Mouse (Mus musculus) hindbrain, embryonic 10.5 days (tissue): ENCODE data around the gene Ssc5d. TPM values are rescaled to one million over a fixed set of nuclear protein-coding genes. Genes with fewer than 3 reads are reported as not detected.
A peak's percentile ranks its signal among the peaks of the same experiment; 100 is the strongest.

Source experiments
- DNase-seq: peaks from one replicate; pipeline ENCODE4 v3.0.0-alpha.2; 2017; ENCODE audit warnings: low spot score
- H3K27ac ChIP-seq: fragments of 300-500 bp; sonication (generic); 2 replicates; pipeline ENCODE4 v1.5.1; 2016; ENCODE audit warnings: mild to moderate bottlenecking, moderate library complexity
- H3K27me3 ChIP-seq: fragments of 300-500 bp; sonication (generic); 2 replicates; pipeline ENCODE4 v1.6.1; 2016; ENCODE audit warnings: mild to moderate bottlenecking; ENCODE audit not compliant: poor library complexity, insufficient read depth, severe bottlenecking
- H3K36me3 ChIP-seq: fragments of 300-500 bp; sonication (generic); 2 replicates; pipeline ENCODE4 v1.6.1; 2016; ENCODE audit warnings: mild to moderate bottlenecking, moderate library complexity
- H3K4me1 ChIP-seq: fragments of 300-500 bp; sonication (generic); replicated peaks from 2 replicates; pipeline ENCODE4 v1.6.1; 2016; ENCODE audit warnings: mild to moderate bottlenecking
- H3K4me3 ChIP-seq: fragments of 300-500 bp; sonication (generic); 2 replicates; pipeline ENCODE4 v1.5.1; 2016; ENCODE audit warnings: mild to moderate bottlenecking, moderate library complexity
- H3K9me3 ChIP-seq: fragments of 300-500 bp; sonication (generic); 2 replicates; pipeline ENCODE4 v1.6.1; 2016; ENCODE audit warnings: mild to moderate bottlenecking, moderate library complexity
- WGBS: fragments of 180-500 bp; shearing (Covaris S2); methylation state at CpG from one replicate; pipeline ENCODE4 v1.1.7; 2016; 5-methylcytosine and 5-hydroxymethylcytosine counted together
- polyA plus RNA-seq: library from polyadenylated mRNA; unstranded; fragments of >200 nt; fragmentation: Nextera tagmentation; extraction: Ambion mirVana; gene quantifications from 2 replicates; pipeline ENCODE4 v1.2.1, GENCODE M21; 2016

The Ssc5d gene
- polyA plus RNA-seq, 1 experiment from 2014 or later, result 1.7 TPM

DNA sequence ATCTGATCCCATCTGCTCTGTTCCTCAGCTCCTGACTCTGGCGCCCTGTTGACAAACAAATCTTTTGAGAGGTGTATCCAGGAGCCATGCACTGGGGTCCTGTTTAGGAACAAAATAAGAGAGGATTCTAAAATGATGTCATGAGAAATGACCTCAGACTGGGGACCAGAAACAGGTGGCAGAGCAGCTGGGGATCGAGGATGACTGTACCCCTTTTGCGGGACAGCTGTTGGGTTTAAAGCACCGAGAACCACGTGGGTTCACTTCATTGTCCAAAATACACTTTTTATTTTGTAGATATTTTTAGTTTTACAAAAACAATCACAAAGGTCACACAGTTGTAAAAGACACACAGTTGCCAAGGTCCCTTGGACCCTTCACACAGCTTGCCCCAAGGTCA is 39.4 kb downstream of the Ssc5d start:
- 85% methylated on average over 5 of the region's 5 CpGs for WGBS
- no peak for DNase-seq
- Histone ChIP-seq H3K27me3 (no peaks in the 10 kb centered on the region), H3K36me3 (no peaks in the 10 kb centered on the region), H3K27ac (no peak overlapping the region), H3K9me3 (0 out of 2 replicates have a peak, but pooled peaks cover 4% of the 10 kb centered on the region), H3K4me1 (0 out of 2 replicates have a peak, but pooled peaks cover 7% of the 10 kb centered on the region), H3K4me3 (no peak overlapping the region)

DNA sequence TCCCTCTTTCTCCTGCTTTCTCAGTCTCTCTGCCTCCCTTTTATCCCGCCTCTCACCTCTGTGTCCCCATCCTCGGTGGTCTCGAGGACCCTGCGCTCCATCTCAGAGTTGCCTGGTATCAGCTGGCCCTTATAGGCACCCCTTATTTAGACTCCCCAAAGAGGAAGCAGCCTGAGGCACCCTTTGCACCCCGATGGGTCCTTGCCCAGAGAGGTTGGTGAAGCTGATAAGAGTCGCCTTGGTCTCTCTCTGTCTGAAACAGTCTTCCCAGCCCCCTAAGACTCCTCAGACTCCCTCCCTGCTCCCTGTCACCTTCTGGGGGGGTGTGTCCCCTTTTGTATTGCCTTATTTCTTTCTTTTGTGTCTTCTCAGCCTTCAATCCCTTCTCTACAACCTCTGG is 45.5 kb downstream of the Ssc5d start, which contains the start of gene Sbk3:
Sbk3 (minus strand) TSS at position 101 of the 400 bp plus-strand sequence.
- Histone ChIP-seq H3K27me3 (no peaks in the 10 kb centered on the region), H3K27ac (no peak within 1 kb of the TSS; the same call in 1 of the 2 replicates), H3K9me3 (0 out of 2 replicates have a peak, but pooled peaks cover 4% of the 10 kb centered on the region), H3K4me3 (no peak within 1 kb of the TSS), H3K36me3 (no peaks in the 10 kb centered on the region), H3K4me1 (no peaks in the 10 kb centered on the region; the same call in 1 of the 2 replicates)
- WGBS, result 49% methylated on average over 6 of the region's 6 CpGs
- no peak for DNase-seq

DNA sequence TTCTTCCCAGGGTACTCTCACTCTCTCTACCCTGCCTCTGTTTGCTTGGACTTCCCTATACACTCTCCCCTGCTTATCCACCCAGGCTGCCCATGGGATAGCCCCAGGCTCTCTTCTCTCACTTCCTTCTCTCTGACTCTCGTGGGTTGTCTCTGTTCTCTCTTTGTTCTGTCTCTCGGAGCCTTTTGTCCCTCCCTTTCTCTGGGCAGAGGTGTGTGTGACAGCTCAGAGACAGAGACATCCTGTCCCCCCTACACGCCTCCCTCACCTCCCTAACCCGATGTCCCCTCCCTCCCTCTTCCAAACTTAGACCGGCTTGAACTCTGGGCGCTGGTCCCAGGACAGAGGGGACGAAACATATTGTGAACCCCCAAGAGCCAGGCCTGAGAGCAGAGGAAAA is 46.1 kb downstream of the Ssc5d start:
- H3K9me3 ChIP-seq, result 0 out of 2 replicates have a peak, but pooled peaks cover 5% of the 10 kb centered on the region
- DNase-seq, result no peak
- H3K27ac ChIP-seq, result no peak overlapping the region
- WGBS, result 30% methylated on average over 7 of the region's 7 CpGs
- no peaks in the 10 kb centered on the region for H3K36me3 ChIP-seq
- no peak overlapping the region for H3K4me3 ChIP-seq
- no peaks in the 10 kb centered on the region; the same call in 1 of the 2 replicates for H3K4me1 ChIP-seq
- H3K27me3 ChIP-seq, result no peaks in the 10 kb centered on the region

DNA sequence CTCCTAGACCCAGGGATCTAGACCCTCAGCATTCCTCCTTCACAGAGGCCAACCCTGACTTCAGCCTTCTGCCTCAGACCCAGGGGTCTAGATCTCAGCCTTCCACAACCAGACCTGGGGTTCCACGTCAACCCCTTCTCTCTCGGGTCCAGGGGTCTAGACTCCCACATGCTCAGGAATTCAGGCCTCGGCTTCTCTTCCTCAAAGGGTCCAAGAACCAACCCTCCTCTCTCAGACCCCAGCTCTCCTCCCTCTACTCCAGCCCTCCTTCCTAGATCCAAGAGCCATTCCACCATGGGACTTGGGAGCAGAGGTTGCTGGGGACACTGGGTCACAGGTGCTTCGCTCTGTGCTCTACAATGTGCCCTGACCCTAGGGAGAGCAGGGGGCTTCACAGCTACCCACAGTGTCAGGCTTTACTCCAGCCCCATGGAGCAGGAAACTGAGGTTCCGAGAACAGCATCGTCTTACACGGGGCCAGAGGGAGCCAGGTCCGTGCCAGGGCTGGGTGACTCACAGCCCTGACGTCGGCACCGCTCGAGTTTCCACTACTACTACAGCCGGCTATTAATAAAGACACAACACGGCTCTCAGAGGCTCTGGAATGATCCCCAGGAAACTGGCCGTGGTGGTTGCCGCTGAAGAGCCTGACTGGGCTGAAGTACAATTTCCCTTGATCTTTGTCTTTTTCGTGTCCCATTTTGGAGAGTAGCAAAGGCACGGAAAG is 46.9 kb downstream of the Ssc5d start:
- no peaks in the 10 kb centered on the region; the same call in 1 of the 2 replicates for H3K4me1 ChIP-seq
- H3K36me3 ChIP-seq, result no peaks in the 10 kb centered on the region
- no peak for DNase-seq
- H3K27me3 ChIP-seq, result no peaks in the 10 kb centered on the region
- H3K27ac ChIP-seq, result no peak overlapping the region
- WGBS, result 83% methylated on average over 18 of the region's 18 CpGs
- H3K9me3 ChIP-seq, result peaks cover 7% of the 10 kb centered on the region; the same call in 1 of the 2 replicates
- H3K4me3 ChIP-seq, result no peak overlapping the region

DNA sequence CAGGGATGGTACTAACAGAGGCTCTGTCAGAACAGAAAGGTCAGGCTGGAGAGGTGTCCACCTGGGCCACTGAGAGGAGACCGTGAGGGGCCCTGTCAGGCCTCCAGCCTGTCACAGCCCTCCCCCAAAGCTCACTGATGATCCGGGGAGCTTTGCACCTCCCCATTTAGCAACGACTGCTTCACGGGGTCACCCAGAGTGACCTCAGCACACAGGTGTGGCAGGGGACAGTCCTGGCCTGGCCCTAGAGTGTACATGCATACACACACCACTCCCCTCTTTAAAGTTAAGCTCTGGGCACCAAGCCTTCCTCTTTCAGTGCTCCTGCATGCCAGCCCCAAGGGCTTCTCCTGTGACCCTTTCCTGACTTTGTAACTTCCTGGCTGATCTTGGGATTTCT is 49.9 kb downstream of the Ssc5d start:
- Histone ChIP-seq H3K4me3 (no peak overlapping the region), H3K27ac (no peak overlapping the region), H3K9me3 (peaks cover 3% of the 10 kb centered on the region; the same call in 1 of the 2 replicates), H3K4me1 (no peaks in the 10 kb centered on the region; the same call in 1 of the 2 replicates), H3K36me3 (no peaks in the 10 kb centered on the region), H3K27me3 (no peaks in the 10 kb centered on the region)
- no peak for DNase-seq
- 64% methylated on average over 4 of the region's 4 CpGs for WGBS

DNA sequence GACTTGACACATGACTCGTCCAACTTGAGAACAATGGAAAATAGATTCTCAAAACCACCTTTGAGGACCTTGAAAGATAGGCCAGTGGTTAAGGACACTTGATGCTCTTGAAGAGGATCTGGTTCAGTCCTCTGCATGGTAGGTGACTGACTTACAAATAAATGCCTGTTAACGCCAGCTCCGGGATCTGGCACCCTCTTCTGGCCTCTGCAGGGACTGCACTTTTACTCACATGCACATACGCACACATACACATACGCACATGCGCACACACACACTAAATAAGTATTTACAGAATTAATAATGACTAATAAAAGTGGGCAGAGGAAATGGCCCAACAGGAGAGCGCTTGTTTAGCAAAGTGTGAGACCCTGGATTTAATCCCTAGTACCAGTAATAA is 51.2 kb downstream of the Ssc5d start:
- no peak overlapping the region for H3K4me3 ChIP-seq
- H3K4me1 ChIP-seq, result no peaks in the 10 kb centered on the region
- H3K27ac ChIP-seq, result no peak overlapping the region
- 89% methylated on average over 7 of the region's 7 CpGs for WGBS
- no peaks in the 10 kb centered on the region for H3K36me3 ChIP-seq
- no peak for DNase-seq
- H3K27me3 ChIP-seq, result no peaks in the 10 kb centered on the region
- H3K9me3 ChIP-seq, result peaks cover 3% of the 10 kb centered on the region; the same call in 1 of the 2 replicates

DNA sequence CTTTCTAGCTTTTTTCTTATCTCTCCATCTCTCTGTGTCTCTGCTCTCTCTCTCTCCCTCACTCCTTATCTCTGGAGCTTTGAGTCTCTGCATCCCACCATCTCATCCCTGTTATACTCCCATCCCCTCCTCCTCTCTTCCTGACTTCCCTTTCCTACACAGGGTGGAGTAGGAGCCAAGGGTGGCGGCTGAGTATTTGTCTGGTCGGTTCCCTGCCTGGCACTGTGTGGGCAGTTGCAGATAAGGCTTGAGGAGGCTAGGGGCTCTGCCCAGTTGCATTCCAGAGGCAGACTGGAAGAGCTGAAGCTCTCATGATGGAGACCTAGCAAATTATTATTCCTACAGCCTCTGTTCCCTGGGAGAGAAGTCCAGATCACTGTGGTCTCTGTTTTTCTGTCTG is 62.7 kb downstream of the Ssc5d start:
- Histone ChIP-seq H3K36me3 (peaks cover 28% of the 10 kb centered on the region), H3K27ac (no peak overlapping the region), H3K27me3 (peaks cover 14% of the 10 kb centered on the region), H3K4me3 (no peak overlapping the region), H3K9me3 (peaks cover 14% of the 10 kb centered on the region; the same call in 1 of the 2 replicates), H3K4me1 (peaks cover under 1% of the 10 kb centered on the region)
- no peak for DNase-seq
- WGBS, result 63% methylated on average over 2 of the region's 2 CpGs

DNA sequence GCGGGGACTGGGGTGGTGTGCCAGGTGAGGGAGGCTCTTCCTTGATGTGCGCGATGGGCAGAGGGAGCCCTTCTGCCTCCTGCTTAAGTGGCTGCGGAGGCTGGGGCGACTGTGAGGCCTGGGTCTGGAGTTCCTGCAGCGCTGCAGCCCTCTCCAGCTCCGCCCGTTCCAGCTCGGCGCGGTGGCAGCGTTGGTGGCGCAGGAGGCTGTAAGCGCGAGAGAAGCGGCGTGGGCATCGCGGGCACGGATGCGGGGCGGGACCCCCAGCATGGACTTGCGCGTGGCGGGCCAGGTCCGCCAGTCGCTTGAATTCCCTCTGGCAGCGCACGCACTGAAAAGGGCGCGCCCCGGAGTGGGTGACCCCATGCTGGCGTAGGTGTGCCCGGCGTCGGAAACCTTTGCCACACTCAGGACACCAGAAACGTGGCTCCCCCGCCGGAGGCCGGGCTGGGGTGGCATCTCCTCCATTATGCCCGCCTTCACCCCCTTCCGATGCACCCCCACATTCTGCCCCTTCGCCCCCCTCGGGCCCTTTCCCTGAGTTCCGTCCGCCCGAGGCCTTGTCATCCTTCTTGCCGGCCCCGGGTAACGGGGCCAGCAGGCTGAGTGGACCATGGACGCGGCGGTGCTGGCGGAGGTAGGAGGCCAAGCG is 67.9 kb downstream of the Ssc5d start:
- Histone ChIP-seq H3K27ac (no peak overlapping the region), H3K4me3 (peak overlapping the region; percentile 89), H3K36me3 (peaks cover 42% of the 10 kb centered on the region), H3K9me3 (peaks cover 33% of the 10 kb centered on the region; the same call in 1 of the 2 replicates), H3K27me3 (peaks cover 35% of the 10 kb centered on the region), H3K4me1 (peaks cover 35% of the 10 kb centered on the region)
- 34% methylated on average over 55 of the region's 55 CpGs for WGBS
- no peak for DNase-seq

DNA sequence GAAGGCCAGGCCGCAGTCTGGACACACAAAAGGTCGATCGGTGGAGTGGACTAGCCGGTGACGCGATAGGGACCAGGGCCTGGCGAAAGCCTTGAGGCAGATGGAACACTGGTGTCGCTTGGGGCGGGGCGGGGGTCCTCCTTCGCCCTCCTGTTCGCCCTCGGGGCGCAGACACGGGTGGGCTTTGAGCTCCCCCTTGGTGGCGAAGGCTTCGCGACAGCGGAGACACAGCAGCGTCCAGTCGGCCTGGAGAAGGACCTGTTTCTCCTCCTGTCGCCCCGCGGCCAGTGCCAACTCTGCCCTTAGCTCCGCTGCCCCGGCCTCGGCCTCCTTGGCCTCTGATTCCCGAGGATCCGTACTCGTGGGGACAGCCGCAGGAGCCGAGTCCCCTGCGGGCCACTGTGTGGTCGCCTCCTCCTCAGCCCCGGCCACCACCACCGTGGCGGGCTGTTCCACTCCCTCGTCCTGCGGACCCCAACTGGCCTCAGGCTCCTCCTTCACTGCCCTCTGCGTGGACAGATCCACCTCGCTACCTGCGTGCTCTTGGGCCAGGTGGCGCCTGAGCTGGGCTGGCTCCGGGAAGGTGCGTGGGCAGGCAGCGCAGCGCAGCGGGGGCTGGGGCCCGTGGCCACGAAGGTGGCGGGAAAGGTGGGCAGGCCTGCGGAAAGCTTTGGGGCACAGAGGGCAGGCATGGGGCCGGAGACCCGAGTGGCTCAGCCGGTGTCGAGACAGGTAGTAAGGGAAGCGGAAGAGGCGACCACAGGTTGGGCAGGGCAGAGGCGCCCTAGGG is 68.6 kb downstream of the Ssc5d start:
- WGBS, result 45% methylated on average over 59 of the region's 59 CpGs
- no peak for DNase-seq

More for the DNA sequence above, 68.6 kb downstream of the Ssc5d start:
- H3K27me3 ChIP-seq, result peaks cover 35% of the 10 kb centered on the region
- peak overlapping the region; percentile 89 for H3K4me3 ChIP-seq
- peaks cover 42% of the 10 kb centered on the region for H3K36me3 ChIP-seq
- H3K27ac ChIP-seq, result 0 out of 2 replicates have a peak overlapping the region, but pooled peaks have one; percentile 9
- peaks cover 35% of the 10 kb centered on the region for H3K4me1 ChIP-seq
- H3K9me3 ChIP-seq, result peaks cover 33% of the 10 kb centered on the region; the same call in 1 of the 2 replicates

Other genes starting within 250 kb of the Ssc5d start
- 131 and 139 TPM in 2 replicates for gene Hspbp1, start 240.7 kb upstream of the Ssc5d start, polyA plus RNA-seq
- gene Brsk1, start 235.2 kb upstream of the Ssc5d start, polyA plus RNA-seq, result 1.7 and 2.8 TPM in 2 replicates
- gene Tmem150b, start 200.5 kb upstream of the Ssc5d start, polyA plus RNA-seq, result 0.14 and 0.17 TPM in 2 replicates
- 94.8 and 106 TPM in 2 replicates for gene Kmt5c, start 185.7 kb upstream of the Ssc5d start, polyA plus RNA-seq
- 40.8 and 46.1 TPM in 2 replicates for gene Cox6b2, start 172.7 kb upstream of the Ssc5d start, polyA plus RNA-seq
- gene Fam71e2, start 154.5 kb upstream of the Ssc5d start, polyA plus RNA-seq, result not detected in 2 replicates
- gene Il11, start 142.9 kb upstream of the Ssc5d start, polyA plus RNA-seq, result 0.44 and 0.96 TPM in 2 replicates
- 0.30 TPM in 1 of 2 replicates, not detected in the other for gene Tmem190, start 142.8 kb upstream of the Ssc5d start, polyA plus RNA-seq
- 2.6 and 4.3 TPM in 2 replicates for gene Tmem238, start 136.1 kb upstream of the Ssc5d start, polyA plus RNA-seq
- 378 and 382 TPM in 2 replicates for gene Rpl28, start 132.9 kb upstream of the Ssc5d start, polyA plus RNA-seq
- gene Ube2s, start 113.2 kb upstream of the Ssc5d start, polyA plus RNA-seq, result 414 and 452 TPM in 2 replicates
- gene Shisa7, start 81.1 kb upstream of the Ssc5d start, polyA plus RNA-seq, result 0.68 and 1.8 TPM in 2 replicates
- gene Isoc2b, start 55.5 kb upstream of the Ssc5d start, polyA plus RNA-seq, result 2.6 and 3.3 TPM in 2 replicates
- 0.73 and 0.82 TPM in 2 replicates for gene Isoc2a, start 48.6 kb upstream of the Ssc5d start, polyA plus RNA-seq
- gene Gm36210, start 19.3 kb upstream of the Ssc5d start, polyA plus RNA-seq, result not detected in 2 replicates
- gene Zfp628, start 10.6 kb upstream of the Ssc5d start, polyA plus RNA-seq, result 5.3 and 6.5 TPM in 2 replicates
- 5.2 and 9.6 TPM in 2 replicates for gene Nat14, start 3.8 kb upstream of the Ssc5d start, polyA plus RNA-seq
- not detected in 2 replicates for gene Sbk2, start 38.6 kb downstream of the Ssc5d start, polyA plus RNA-seq
- gene Sbk3, start 45.4 kb downstream of the Ssc5d start, polyA plus RNA-seq, result 0.10 TPM in 1 of 2 replicates, not detected in the other
- 31.8 and 43.1 TPM in 2 replicates for gene Zfp579, start 70.4 kb downstream of the Ssc5d start, polyA plus RNA-seq
- gene Zfp524, start 88.6 kb downstream of the Ssc5d start, polyA plus RNA-seq, result 9.7 and 9.9 TPM in 2 replicates
- 55.2 and 65.1 TPM in 2 replicates for gene Fiz1, start 88.9 kb downstream of the Ssc5d start, polyA plus RNA-seq
- gene Gm44973, start 89.7 kb downstream of the Ssc5d start, polyA plus RNA-seq, result 0.46 TPM in 1 of 2 replicates, not detected in the other
- 6.5 and 9.0 TPM in 2 replicates for gene Zfp865, start 94.6 kb downstream of the Ssc5d start, polyA plus RNA-seq
- gene Ccdc106, start 94.8 kb downstream of the Ssc5d start, polyA plus RNA-seq, result 5.4 and 7.9 TPM in 2 replicates
- gene 4632433K11Rik, start 108.3 kb downstream of the Ssc5d start, polyA plus RNA-seq, result 0.34 TPM in 1 of 2 replicates, not detected in the other
- 3.3 and 3.9 TPM in 2 replicates for gene Zfp784, start 112.7 kb downstream of the Ssc5d start, polyA plus RNA-seq
- gene Zfp580, start 125.8 kb downstream of the Ssc5d start, polyA plus RNA-seq, result 37.7 and 53.4 TPM in 2 replicates
- gene U2af2, start 136.4 kb downstream of the Ssc5d start, polyA plus RNA-seq, result 179 and 180 TPM in 2 replicates
- 61.3 and 76.8 TPM in 2 replicates for gene Epn1, start 154.4 kb downstream of the Ssc5d start, polyA plus RNA-seq
- not detected in 2 replicates for gene Rfpl4, start 191.2 kb downstream of the Ssc5d start, polyA plus RNA-seq
- gene Rasl2-9, start 200.2 kb downstream of the Ssc5d start, polyA plus RNA-seq, result 0.32 and 0.69 TPM in 2 replicates
- not detected in 2 replicates for gene Vmn1r55, start 223.9 kb downstream of the Ssc5d start, polyA plus RNA-seq